Mouse (Mus musculus): ENCODE data around the gene Gucd1. TPM values are rescaled to one million over a fixed set of nuclear protein-coding genes. Genes with fewer than 3 reads are reported as not detected.
"Not testable (repeated sequence)": the region's sequence is repeated elsewhere in the genome, so short reads cannot be mapped to it uniquely, and the experiment has no call there.

Gucd1 gene
- polyA plus RNA-seq, 1 experiment from 2014 or later, result 80.9 TPM

- TF ChIP-seq CTCF (IDR thresholded peaks at IDR 0.05; ENCODE audit: low read depth), result no peak
- 89% methylated on average over 3 of the region's 3 CpGs for WGBS
- H3K9me3 ChIP-seq (ENCODE audit: control insufficient read depth), result no peaks in the 10 kb centered on the region
- no peak overlapping the region for H3K9ac ChIP-seq (ENCODE audit: low read depth, low read length)
- no peak overlapping the region for H3K27ac ChIP-seq (ENCODE audit: low read depth, low read length)
- no peaks in the 10 kb centered on the region for H3K27me3 ChIP-seq (replicated peaks; ENCODE audit: control insufficient read depth, insufficient read depth, low read length)
- ATAC-seq, result no peak
- no peak overlapping the region for H3K4me2 ChIP-seq (replicated peaks; ENCODE audit: low read depth)
- no peak overlapping the region for H3K4me3 ChIP-seq (ENCODE audit: low read depth, low read length)
- no peaks in the 10 kb centered on the region for H3K4me1 ChIP-seq (replicated peaks; ENCODE audit: control insufficient read depth, insufficient read depth, low read length)
- no peaks in the 10 kb centered on the region for H3K36me3 ChIP-seq (ENCODE audit: control insufficient read depth, insufficient read depth)
Observed at GRCm38 (mm10) chr10:75462728-75463127, 55.0 kb downstream of the Gucd1 start.

GRCm38 (mm10) chr10:75458329-75458728 lies 59.4 kb downstream of the Gucd1 start:
- H3K4me2 ChIP-seq (replicated peaks; ENCODE audit: low read depth), result no peak overlapping the region
- H3K36me3 ChIP-seq (ENCODE audit: control insufficient read depth, insufficient read depth), result no peaks in the 10 kb centered on the region
- H3K4me1 ChIP-seq (replicated peaks; ENCODE audit: control insufficient read depth, insufficient read depth, low read length), result no peaks in the 10 kb centered on the region
- no peak for ATAC-seq
- 76% methylated on average over 4 of the region's 4 CpGs for WGBS
- no peaks in the 10 kb centered on the region for H3K9me3 ChIP-seq (ENCODE audit: control insufficient read depth)
- H3K27ac ChIP-seq (ENCODE audit: low read depth, low read length), result no peak overlapping the region
- no peak for TF ChIP-seq CTCF (IDR thresholded peaks at IDR 0.05; ENCODE audit: low read depth)
- H3K27me3 ChIP-seq (replicated peaks; ENCODE audit: control insufficient read depth, insufficient read depth, low read length), result no peaks in the 10 kb centered on the region
- no peak overlapping the region for H3K9ac ChIP-seq (ENCODE audit: low read depth, low read length)
- no peak overlapping the region for H3K4me3 ChIP-seq (ENCODE audit: low read depth, low read length)

- 74% methylated on average over 1 of the region's 1 CpGs for WGBS
- Histone ChIP-seq H3K27ac (ENCODE audit: low read depth, low read length) (no peak overlapping the region), H3K9me3 (ENCODE audit: control insufficient read depth) (no peaks in the 10 kb centered on the region), H3K27me3 (replicated peaks; ENCODE audit: control insufficient read depth, insufficient read depth, low read length) (no peaks in the 10 kb centered on the region), H3K36me3 (ENCODE audit: control insufficient read depth, insufficient read depth) (no peaks in the 10 kb centered on the region), H3K4me2 (replicated peaks; ENCODE audit: low read depth) (no peak overlapping the region), H3K4me3 (ENCODE audit: low read depth, low read length) (no peak overlapping the region), H3K9ac (ENCODE audit: low read depth, low read length) (no peak overlapping the region), H3K4me1 (replicated peaks; ENCODE audit: control insufficient read depth, insufficient read depth, low read length) (no peaks in the 10 kb centered on the region)
- TF ChIP-seq CTCF (IDR thresholded peaks at IDR 0.05; ENCODE audit: low read depth), result no peak
- ATAC-seq, result no peak
Observed at GRCm38 (mm10) chr10:75457852-75458251, 59.9 kb downstream of the Gucd1 start.

- not testable (repeated sequence) for H3K9me3 ChIP-seq (ENCODE audit: control insufficient read depth); H3K36me3 ChIP-seq (ENCODE audit: control insufficient read depth, insufficient read depth); H3K4me1 ChIP-seq (replicated peaks; ENCODE audit: control insufficient read depth, insufficient read depth, low read length); H3K4me2 ChIP-seq (replicated peaks; ENCODE audit: low read depth); H3K4me3 ChIP-seq (ENCODE audit: low read depth, low read length); H3K27ac ChIP-seq (ENCODE audit: low read depth, low read length); H3K27me3 ChIP-seq (replicated peaks; ENCODE audit: control insufficient read depth, insufficient read depth, low read length); H3K9ac ChIP-seq (ENCODE audit: low read depth, low read length)
- peak; percentile 51; the same call in 1 of the 2 replicates for ATAC-seq
- 51% methylated on average over 10 of the region's 18 CpGs for WGBS
Observed at GRCm38 (mm10) chr10:75456061-75456831, 61.5 kb downstream of the Gucd1 start.

GRCm38 (mm10) chr10:75451036-75451786 lies 66.6 kb downstream of the Gucd1 start:
- H3K9ac ChIP-seq (ENCODE audit: low read depth, low read length), result no peak overlapping the region
- no peak overlapping the region for H3K27ac ChIP-seq (ENCODE audit: low read depth, low read length)
- no peak overlapping the region for H3K4me3 ChIP-seq (ENCODE audit: low read depth, low read length)
- no peaks in the 10 kb centered on the region for H3K9me3 ChIP-seq (ENCODE audit: control insufficient read depth)
- no peak for ATAC-seq
- H3K36me3 ChIP-seq (ENCODE audit: control insufficient read depth, insufficient read depth), result no peaks in the 10 kb centered on the region
- H3K27me3 ChIP-seq (replicated peaks; ENCODE audit: control insufficient read depth, insufficient read depth, low read length), result no peaks in the 10 kb centered on the region
- H3K4me2 ChIP-seq (replicated peaks; ENCODE audit: low read depth), result no peak overlapping the region
- H3K4me1 ChIP-seq (replicated peaks; ENCODE audit: control insufficient read depth, insufficient read depth, low read length), result 0 out of 2 replicates have a peak, but pooled peaks cover 3% of the 10 kb centered on the region
- 51% methylated on average over 10 of the region's 10 CpGs for WGBS
- no peak for TF ChIP-seq CTCF (IDR thresholded peaks at IDR 0.05; ENCODE audit: low read depth)

GRCm38 (mm10) chr10:75450331-75450730 lies 67.4 kb downstream of the Gucd1 start:
- ATAC-seq, result no peak
- Histone ChIP-seq H3K9ac (ENCODE audit: low read depth, low read length) (no peak overlapping the region), H3K27ac (ENCODE audit: low read depth, low read length) (no peak overlapping the region), H3K9me3 (ENCODE audit: control insufficient read depth) (no peaks in the 10 kb centered on the region), H3K4me1 (replicated peaks; ENCODE audit: control insufficient read depth, insufficient read depth, low read length) (0 out of 2 replicates have a peak, but pooled peaks cover 3% of the 10 kb centered on the region), H3K36me3 (ENCODE audit: control insufficient read depth, insufficient read depth) (no peaks in the 10 kb centered on the region), H3K27me3 (replicated peaks; ENCODE audit: control insufficient read depth, insufficient read depth, low read length) (no peaks in the 10 kb centered on the region), H3K4me3 (ENCODE audit: low read depth, low read length) (no peak overlapping the region), H3K4me2 (replicated peaks; ENCODE audit: low read depth) (no peak overlapping the region)
- WGBS, result 89% methylated on average over 8 of the region's 8 CpGs
- no peak for TF ChIP-seq CTCF (IDR thresholded peaks at IDR 0.05; ENCODE audit: low read depth)
